14 mouse cellular contexts compared by ENCODE assay signal in genomic region chr9:57647286-57648108, GRCm38 (mm10). TPM values are rescaled to one million over a fixed set of nuclear protein-coding genes. Genes with fewer than 3 reads are reported as not detected.
DNase-seq lines count a peak whose midpoint lies in the region; ATAC-seq and TF ChIP-seq lines count a peak whose summit lies in the region.
"Had no signal": no experiment of that assay in that cellular context is flagged by ENCODE, and none has a peak within 500 bp of the region (broad histone marks: within the 10 kb centered on the region; RNA-seq: fewer than 3 reads in every experiment).

No protein-coding gene starts in this region.

- no peak overlapping the region for H3K4me2 ChIP-seq in heart, embryonic 15.5 days
- no peak overlapping the region for H3K4me2 ChIP-seq in heart, embryonic 12.5 days
- H3K4me2 ChIP-seq in intestine, postnatal 0 days (replicated peaks; ENCODE audit: low read depth): 0 out of 2 replicates have a peak overlapping the region, but pooled peaks have one; percentile 21
- no peak overlapping the region for H3K4me2 ChIP-seq in stomach, embryonic 16.5 days (ENCODE audit: low read depth, low read length)
- H3K4me2 ChIP-seq in midbrain, embryonic 13.5 days (replicated peaks): no peak overlapping the region
- H3K4me2 ChIP-seq: heart, embryonic 11.5 days had no signal

- no peak for ATAC-seq in heart, embryonic 15.5 days (replicated peaks; ENCODE audit: insufficient number of reproducible peaks, insufficient read depth, low FRiP score, low read depth)
- ATAC-seq in heart, embryonic 12.5 days (ENCODE audit: insufficient number of reproducible peaks, low FRiP score): no peak
- peak; percentile 46 for ATAC-seq in CD4-positive, CD25-positive, alpha-beta regulatory T cell, adult 4 months
- ATAC-seq in intestine, postnatal 0 days: no peak
- no peak for ATAC-seq in stomach, embryonic 16.5 days (ENCODE audit: insufficient read depth, low FRiP score)
- ATAC-seq in cerebellum, adult (ENCODE audit: insufficient number of reproducible peaks, low FRiP score, low TSS enrichment): no peak
- no peak for ATAC-seq in midbrain, embryonic 13.5 days

- TF ChIP-seq CTCF in intestine, postnatal 0 days (IDR thresholded peaks at IDR 0.05; ENCODE audit: low read depth): no peak

- no peak overlapping the region for H3K4me3 ChIP-seq in heart, embryonic 15.5 days
- no peak overlapping the region for H3K4me3 ChIP-seq in heart, embryonic 12.5 days
- H3K4me3 ChIP-seq in intestine, postnatal 0 days (ENCODE audit: low read depth, low read length): no peak overlapping the region
- no peak overlapping the region for H3K4me3 ChIP-seq in stomach, embryonic 16.5 days (replicated peaks; ENCODE audit: low read length)
- H3K4me3 ChIP-seq in midbrain, embryonic 13.5 days (replicated peaks): no peak overlapping the region

- H3K9me3 ChIP-seq in heart, embryonic 15.5 days (replicated peaks): no peaks in the 10 kb centered on the region
- H3K9me3 ChIP-seq in heart, embryonic 12.5 days (replicated peaks): no peaks in the 10 kb centered on the region
- no peaks in the 10 kb centered on the region for H3K9me3 ChIP-seq in intestine, postnatal 0 days (ENCODE audit: control insufficient read depth)
- no peaks in the 10 kb centered on the region for H3K9me3 ChIP-seq in stomach, embryonic 16.5 days (replicated peaks; ENCODE audit: control insufficient read depth, low read length)
- no peaks in the 10 kb centered on the region for H3K9me3 ChIP-seq in midbrain, embryonic 13.5 days

- H3K27me3 ChIP-seq in heart, embryonic 15.5 days: no peaks in the 10 kb centered on the region
- peaks cover 10% of the 10 kb centered on the region; the same call in 1 of the 2 replicates for H3K27me3 ChIP-seq in heart, embryonic 12.5 days (replicated peaks)
- H3K27me3 ChIP-seq in intestine, postnatal 0 days (replicated peaks; ENCODE audit: control insufficient read depth, insufficient read depth, low read length): no peaks in the 10 kb centered on the region
- no peaks in the 10 kb centered on the region for H3K27me3 ChIP-seq in stomach, embryonic 16.5 days (ENCODE audit: control insufficient read depth, insufficient read depth, low read length)
- 0 out of 2 replicates have a peak, but pooled peaks cover 6% of the 10 kb centered on the region for H3K27me3 ChIP-seq in midbrain, embryonic 13.5 days

- no peaks in the 10 kb centered on the region for H3K36me3 ChIP-seq in heart, embryonic 15.5 days
- peaks cover under 1% of the 10 kb centered on the region; the same call in 1 of the 2 replicates for H3K36me3 ChIP-seq in heart, embryonic 12.5 days
- no peaks in the 10 kb centered on the region for H3K36me3 ChIP-seq in intestine, postnatal 0 days (ENCODE audit: control insufficient read depth, insufficient read depth)
- H3K36me3 ChIP-seq in stomach, embryonic 16.5 days (ENCODE audit: control insufficient read depth, insufficient read depth, low read length): no peaks in the 10 kb centered on the region
- no peaks in the 10 kb centered on the region for H3K36me3 ChIP-seq in midbrain, embryonic 13.5 days

- H3K9ac ChIP-seq in heart, embryonic 15.5 days: no peak overlapping the region
- no peak overlapping the region for H3K9ac ChIP-seq in heart, embryonic 12.5 days
- H3K9ac ChIP-seq in intestine, postnatal 0 days (ENCODE audit: low read depth, low read length): no peak overlapping the region
- peak overlapping the region; percentile 51; the same call in 1 of the 2 replicates for H3K9ac ChIP-seq in stomach, embryonic 16.5 days (ENCODE audit: low read length)
- H3K9ac ChIP-seq in midbrain, embryonic 13.5 days (replicated peaks): no peak overlapping the region
- H3K9ac ChIP-seq: liver, embryonic 14.5 days had no signal

- H3K4me1 ChIP-seq in heart, embryonic 15.5 days (replicated peaks): peaks cover 30% of the 10 kb centered on the region
- peaks cover 34% of the 10 kb centered on the region for H3K4me1 ChIP-seq in heart, embryonic 12.5 days (replicated peaks)
- peaks cover 18% of the 10 kb centered on the region for H3K4me1 ChIP-seq in intestine, postnatal 0 days (replicated peaks; ENCODE audit: control insufficient read depth, insufficient read depth, low read length)
- peaks cover 38% of the 10 kb centered on the region for H3K4me1 ChIP-seq in stomach, embryonic 16.5 days (ENCODE audit: control insufficient read depth, insufficient read depth, low read length)
- peaks cover 37% of the 10 kb centered on the region for H3K4me1 ChIP-seq in midbrain, embryonic 13.5 days (replicated peaks)

- DNase-seq in left cerebral cortex, postnatal 10 days (ENCODE audit: extremely low spot score in 1 of 2, low spot score in 2 of 2): no peak
- DNase-seq: kidney, postnatal 25 days had no signal

- intact Hi-C loops in left cerebral cortex, postnatal 10 days (cut with DNase I): no loop called here

- peak overlapping the region; percentile 24; the same call in 1 of the 2 replicates for H3K27ac ChIP-seq in heart, embryonic 15.5 days
- no peak overlapping the region for H3K27ac ChIP-seq in heart, embryonic 12.5 days (ENCODE audit: poor library complexity, severe bottlenecking)
- H3K27ac ChIP-seq in intestine, postnatal 0 days (ENCODE audit: low read depth, low read length): peak overlapping the region; percentile 0; the same call in 1 of the 2 replicates
- peak overlapping the region; percentile 48 for H3K27ac ChIP-seq in stomach, embryonic 16.5 days (ENCODE audit: low read length)
- H3K27ac ChIP-seq in midbrain, embryonic 13.5 days: no peak overlapping the region
- H3K27ac ChIP-seq: liver, embryonic 14.5 days had no signal

- WGBS in heart, embryonic 15.5 days: 58% methylated on average over 4 of the region's 4 CpGs
- WGBS in heart, embryonic 12.5 days: 68% methylated on average over 4 of the region's 4 CpGs
- 45% methylated on average over 4 of the region's 4 CpGs for WGBS in intestine, postnatal 0 days
- WGBS in stomach, embryonic 16.5 days: 60% methylated on average over 4 of the region's 4 CpGs
- WGBS in midbrain, embryonic 13.5 days: 77% methylated on average over 4 of the region's 4 CpGs

RNA-seq across cellular contexts. Expression of gene Csk, which starts 5.9 kb away (rescaled TPM):
- polyA plus RNA-seq in heart, embryonic 15.5 days (2015; fragmentation: Nextera tagmentation; extraction: Ambion mirVana): 14.6 and 20.6 TPM in 2 replicates
- polyA plus RNA-seq in heart, embryonic 12.5 days (2016; fragmentation: Nextera tagmentation; extraction: Ambion mirVana): 16.4 TPM in 2 replicates
- 100 to 1,000 TPM; 110 to 150 TPM for polyA plus RNA-seq in CD4-positive, CD25-positive, alpha-beta regulatory T cell, adult 4 months (2017; shearing (Covaris generic))
- polyA plus RNA-seq in intestine, postnatal 0 days (2015; fragmentation: Nextera tagmentation; extraction: Ambion mirVana): 18.7 and 21.9 TPM in 2 replicates
- 26.6 and 27.9 TPM in 2 replicates for polyA plus RNA-seq in stomach, embryonic 16.5 days (2015; fragmentation: Nextera tagmentation; extraction: Ambion mirVana)
- 35.9 and 41.9 TPM in 2 replicates for polyA plus RNA-seq in midbrain, embryonic 13.5 days (2015; fragmentation: Nextera tagmentation; extraction: Ambion mirVana)
- 10 to 100 TPM; 64.6 to 66.3 TPM for total RNA-seq in left cerebral cortex, postnatal 10 days (2021)

RNA-seq across cellular contexts. Expression of gene Lman1l, which starts 26.9 kb away (rescaled TPM):
- not detected in 2 replicates for polyA plus RNA-seq in heart, embryonic 15.5 days (2015; fragmentation: Nextera tagmentation; extraction: Ambion mirVana)
- not detected in 2 replicates for polyA plus RNA-seq in heart, embryonic 12.5 days (2016; fragmentation: Nextera tagmentation; extraction: Ambion mirVana)
- 1 to 10 TPM in 1 of 2 experiments, under 1 TPM in 1; 0.79 to 1.4 TPM for polyA plus RNA-seq in CD4-positive, CD25-positive, alpha-beta regulatory T cell, adult 4 months (2017; shearing (Covaris generic))
- polyA plus RNA-seq in intestine, postnatal 0 days (2015; fragmentation: Nextera tagmentation; extraction: Ambion mirVana): not detected in 2 replicates
- polyA plus RNA-seq in stomach, embryonic 16.5 days (2015; fragmentation: Nextera tagmentation; extraction: Ambion mirVana): not detected in 2 replicates
- polyA plus RNA-seq in midbrain, embryonic 13.5 days (2015; fragmentation: Nextera tagmentation; extraction: Ambion mirVana): not detected in 2 replicates
- not detected for total RNA-seq in left cerebral cortex, postnatal 10 days (2021)
- total RNA-seq: adrenal gland, adult 18-20 months; left cerebral cortex, adult 18-20 months had no signal
- polyA plus RNA-seq: heart, embryonic 11.5 days; intestine, embryonic 14.5 days; liver, embryonic 14.5 days had no signal

RNA-seq across cellular contexts. Expression of gene Cyp1a2, which starts 36.0 kb away (rescaled TPM):
- polyA plus RNA-seq in heart, embryonic 15.5 days (2015; fragmentation: Nextera tagmentation; extraction: Ambion mirVana): not detected in 2 replicates
- not detected in 2 replicates for polyA plus RNA-seq in heart, embryonic 12.5 days (2016; fragmentation: Nextera tagmentation; extraction: Ambion mirVana)
- polyA plus RNA-seq in CD4-positive, CD25-positive, alpha-beta regulatory T cell, adult 4 months (2017; shearing (Covaris generic)): not detected
- not detected in 2 replicates for polyA plus RNA-seq in intestine, postnatal 0 days (2015; fragmentation: Nextera tagmentation; extraction: Ambion mirVana)
- not detected in 2 replicates for polyA plus RNA-seq in stomach, embryonic 16.5 days (2015; fragmentation: Nextera tagmentation; extraction: Ambion mirVana)
- not detected in 2 replicates for polyA plus RNA-seq in midbrain, embryonic 13.5 days (2015; fragmentation: Nextera tagmentation; extraction: Ambion mirVana)
- not detected for total RNA-seq in left cerebral cortex, postnatal 10 days (2021)
- total RNA-seq: left cerebral cortex, adult 18-20 months had no signal
- polyA plus RNA-seq: heart, embryonic 11.5 days; intestine, embryonic 14.5 days had no signal

RNA-seq across cellular contexts. Expression of gene Cyp1a1, which starts 40.2 kb away (rescaled TPM):
- polyA plus RNA-seq in heart, embryonic 15.5 days (2015; fragmentation: Nextera tagmentation; extraction: Ambion mirVana): not detected in 2 replicates
- not detected in 2 replicates for polyA plus RNA-seq in heart, embryonic 12.5 days (2016; fragmentation: Nextera tagmentation; extraction: Ambion mirVana)
- polyA plus RNA-seq in CD4-positive, CD25-positive, alpha-beta regulatory T cell, adult 4 months (2017; shearing (Covaris generic)): not detected
- polyA plus RNA-seq in intestine, postnatal 0 days (2015; fragmentation: Nextera tagmentation; extraction: Ambion mirVana): 0.05 and 0.09 TPM in 2 replicates
- polyA plus RNA-seq in stomach, embryonic 16.5 days (2015; fragmentation: Nextera tagmentation; extraction: Ambion mirVana): 0.05 TPM in 1 of 2 replicates, not detected in the other
- polyA plus RNA-seq in midbrain, embryonic 13.5 days (2015; fragmentation: Nextera tagmentation; extraction: Ambion mirVana): not detected in 2 replicates
- total RNA-seq in left cerebral cortex, postnatal 10 days (2021): under 1 TPM; 0.41 to 0.43 TPM
- polyA plus RNA-seq: heart, embryonic 11.5 days; intestine, embryonic 14.5 days had no signal

RNA-seq across cellular contexts. Expression of gene Cplx3, which starts 41.4 kb away (rescaled TPM):
- polyA plus RNA-seq in heart, embryonic 15.5 days (2015; fragmentation: Nextera tagmentation; extraction: Ambion mirVana): not detected in 2 replicates
- polyA plus RNA-seq in heart, embryonic 12.5 days (2016; fragmentation: Nextera tagmentation; extraction: Ambion mirVana): not detected in 2 replicates
- polyA plus RNA-seq in CD4-positive, CD25-positive, alpha-beta regulatory T cell, adult 4 months (2017; shearing (Covaris generic)): not detected
- polyA plus RNA-seq in intestine, postnatal 0 days (2015; fragmentation: Nextera tagmentation; extraction: Ambion mirVana): not detected in 2 replicates
- polyA plus RNA-seq in stomach, embryonic 16.5 days (2015; fragmentation: Nextera tagmentation; extraction: Ambion mirVana): not detected in 2 replicates
- 2.2 and 3.3 TPM in 2 replicates for polyA plus RNA-seq in midbrain, embryonic 13.5 days (2015; fragmentation: Nextera tagmentation; extraction: Ambion mirVana)
- total RNA-seq in left cerebral cortex, postnatal 10 days (2021): 10 to 100 TPM; 15.6 to 17.8 TPM
- total RNA-seq: adrenal gland, adult 18-20 months had no signal
- polyA plus RNA-seq: heart, embryonic 11.5 days; intestine, embryonic 14.5 days; liver, embryonic 14.5 days had no signal

Comparison
In these comparisons a context has a peak if more than half of its experiments do, and no peak if none do; other contexts are left out.
1. H3K27ac ChIP-seq: peak in heart, embryonic 15.5 days (single experiment), intestine, postnatal 0 days (single experiment) and stomach, embryonic 16.5 days (single experiment); none in heart, embryonic 12.5 days (single experiment) and midbrain, embryonic 13.5 days (single experiment).